Mouse (Mus musculus) lung, embryonic 16.5 days (tissue): ENCODE results near the gene Get4. TPM values are rescaled to one million over a fixed set of nuclear protein-coding genes. Genes with fewer than 3 reads are reported as not detected.
A peak's percentile ranks its signal among the peaks of the same experiment; 100 is the strongest.

ENCODE experiments used
- ATAC-seq: fragments of 200-750 bp; cut with Nextera tagmentation; 2 replicates; pipeline ENCODE4 v1.8.0; 2017; ENCODE audit warnings: low read depth, mild to moderate bottlenecking, moderate library complexity
- H3K27ac ChIP-seq: fragments of 300-500 bp; sonication (generic); 2 replicates; pipeline ENCODE4 v1.5.1; 2014; ENCODE audit warnings: mild to moderate bottlenecking, control low read depth, low read length
- H3K27me3 ChIP-seq: fragments of 300-500 bp; sonication (generic); 2 replicates; pipeline ENCODE4 v1.6.1; 2014; ENCODE audit warnings: low read depth, low read length, mixed read lengths; ENCODE audit not compliant: control insufficient read depth, insufficient read depth
- H3K36me3 ChIP-seq: fragments of 300-500 bp; sonication (generic); 2 replicates; pipeline ENCODE4 v1.6.1; 2014; ENCODE audit warnings: low read length; ENCODE audit not compliant: control insufficient read depth, insufficient read depth
- H3K4me1 ChIP-seq: fragments of 300-500 bp; sonication (generic); replicated peaks from 2 replicates; pipeline ENCODE4 v1.6.1; 2014; ENCODE audit warnings: low read length, mixed read lengths; ENCODE audit not compliant: control insufficient read depth, insufficient read depth
- H3K4me2 ChIP-seq: fragments of 300-500 bp; sonication (generic); 2 replicates; pipeline ENCODE4 v1.6.1; 2014; ENCODE audit warnings: low read depth, low read length, control low read depth
- H3K4me3 ChIP-seq: fragments of 300-500 bp; sonication (generic); 2 replicates; pipeline ENCODE4 v1.5.1; 2014; ENCODE audit warnings: mild to moderate bottlenecking, low read length, control low read depth
- H3K9ac ChIP-seq: fragments of 300-500 bp; sonication (generic); 2 replicates; pipeline ENCODE4 v1.6.1; 2014; ENCODE audit warnings: low read length, control low read depth
- H3K9me3 ChIP-seq: fragments of 300-500 bp; sonication (generic); 2 replicates; pipeline ENCODE4 v1.6.1; 2016; ENCODE audit warnings: low read length; ENCODE audit not compliant: control insufficient read depth
- WGBS: fragments of 180-500 bp; shearing (Covaris S2); extraction: QIAGEN DNeasy Blood & Tissue Kit; methylation state at CpG from one replicate; pipeline ENCODE4 v1.1.7; 2014; 5-methylcytosine and 5-hydroxymethylcytosine counted together
- polyA plus RNA-seq: library from polyadenylated mRNA; unstranded; fragments of >200 nt; fragmentation: Nextera tagmentation; extraction: Ambion mirVana; gene quantifications from 2 replicates; pipeline ENCODE4 v1.2.1, GENCODE M21; 2015

The Get4 gene
- polyA plus RNA-seq, 1 experiment from 2014 or later = 174 TPM

DNA sequence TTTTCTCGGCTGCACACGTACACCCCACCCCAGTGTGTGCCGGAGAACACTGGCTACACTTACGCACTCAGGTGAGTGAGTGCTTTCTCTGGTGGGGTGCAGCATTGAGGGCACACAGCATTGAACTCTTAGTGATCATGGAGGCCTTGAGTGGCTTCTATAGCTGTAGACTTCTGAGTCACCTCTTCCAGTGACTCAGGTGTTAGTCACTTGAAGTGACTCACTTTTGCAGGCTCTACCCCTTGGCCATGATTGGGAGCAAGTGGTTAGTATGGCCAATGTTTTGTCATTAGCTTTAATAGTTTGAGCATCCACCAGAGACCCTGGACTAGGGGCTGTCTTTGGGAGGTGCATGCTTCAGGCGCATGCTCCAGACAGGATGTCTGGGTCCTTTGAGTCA is 36.9 kb upstream of the Get4 start:
- Histone ChIP-seq H3K27ac (no peak overlapping the region), H3K9me3 (no peaks in the 10 kb centered on the region), H3K9ac (no peak overlapping the region), H3K36me3 (peaks cover 4% of the 10 kb centered on the region), H3K4me3 (no peak overlapping the region), H3K4me2 (no peak overlapping the region), H3K27me3 (no peaks in the 10 kb centered on the region), H3K4me1 (no peaks in the 10 kb centered on the region)
- no peak for ATAC-seq
- 90% methylated on average over 5 of the region's 5 CpGs for WGBS

DNA sequence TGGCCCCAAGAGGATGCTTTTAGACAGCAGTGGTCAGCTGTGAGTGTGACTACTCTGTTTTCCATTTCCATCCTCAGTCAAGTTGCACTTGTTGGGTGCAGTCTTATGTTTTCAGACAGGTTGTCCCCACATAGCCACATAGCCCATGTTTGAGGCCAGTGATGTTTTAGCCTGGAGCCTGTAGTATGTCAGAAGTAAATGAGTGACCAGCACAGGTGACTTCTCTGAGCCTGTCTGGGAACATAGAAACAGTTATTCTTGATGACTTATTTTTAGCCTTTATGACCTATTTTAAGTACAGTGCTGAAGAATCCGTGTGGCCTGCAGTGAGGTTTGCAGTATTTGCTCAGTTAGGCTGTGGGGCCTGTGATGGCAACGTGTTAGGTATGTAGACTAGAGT is 36.0 kb upstream of the Get4 start:
- no peak overlapping the region for H3K4me2 ChIP-seq
- no peak overlapping the region for H3K27ac ChIP-seq
- WGBS = 83% methylated on average over 2 of the region's 2 CpGs
- H3K27me3 ChIP-seq = no peaks in the 10 kb centered on the region
- no peaks in the 10 kb centered on the region for H3K9me3 ChIP-seq
- no peak overlapping the region for H3K9ac ChIP-seq
- no peak for ATAC-seq
- no peak overlapping the region for H3K4me3 ChIP-seq
- H3K4me1 ChIP-seq = no peaks in the 10 kb centered on the region
- peaks cover 4% of the 10 kb centered on the region for H3K36me3 ChIP-seq

DNA sequence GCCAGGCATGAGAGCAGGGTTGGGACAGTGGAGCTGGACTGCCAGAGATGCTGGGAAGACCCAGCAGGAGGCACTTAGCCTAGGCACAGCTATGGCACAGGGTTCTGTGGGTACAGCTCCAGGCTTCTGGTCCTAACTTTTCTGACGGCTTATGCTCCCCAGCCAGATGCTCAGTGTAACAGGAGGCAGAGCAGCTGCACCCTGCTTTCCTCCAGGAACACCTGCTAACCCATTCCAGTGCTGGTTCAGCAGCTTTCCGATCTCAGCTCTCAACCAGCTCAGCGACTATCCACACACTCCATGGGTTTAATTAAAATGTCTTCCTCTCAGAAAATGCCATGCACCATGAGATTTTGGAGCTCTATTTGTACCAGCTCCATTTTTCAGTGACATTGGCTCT is 35.4 kb upstream of the Get4 start:
- Histone ChIP-seq H3K36me3 (peaks cover 5% of the 10 kb centered on the region), H3K4me2 (no peak overlapping the region), H3K27ac (no peak overlapping the region), H3K4me3 (no peak overlapping the region), H3K4me1 (no peaks in the 10 kb centered on the region), H3K9me3 (no peaks in the 10 kb centered on the region), H3K9ac (no peak overlapping the region), H3K27me3 (no peaks in the 10 kb centered on the region)
- ATAC-seq = no peak
- 84% methylated on average over 3 of the region's 3 CpGs for whole genome bisulfite sequencing

DNA sequence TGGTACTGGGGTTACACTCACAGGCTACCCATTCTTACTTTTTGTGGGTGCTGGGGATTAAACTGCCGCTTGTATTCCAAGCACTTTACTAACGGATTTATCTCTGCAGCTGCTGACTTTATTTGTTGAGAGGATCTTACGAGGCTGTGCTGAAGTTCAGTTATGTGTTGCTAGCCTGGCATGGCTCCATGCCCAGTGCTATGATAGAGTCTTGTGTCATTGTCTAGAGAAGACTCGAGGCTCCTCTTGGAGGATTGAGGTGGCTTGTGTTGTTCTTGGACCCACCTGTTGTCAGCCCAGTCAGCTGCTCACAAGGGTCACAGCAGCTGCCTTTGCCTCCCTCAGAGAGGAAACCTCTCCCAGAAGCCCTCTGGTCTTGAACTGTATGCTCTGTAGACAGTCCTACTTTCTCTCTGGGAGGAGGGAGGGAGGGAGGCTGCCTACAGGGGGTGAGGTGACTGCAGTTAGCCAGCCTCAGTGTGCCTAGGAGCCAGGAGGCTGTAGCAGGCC is 32.1 kb upstream of the Get4 start:
- ATAC-seq = no peak
- 73% methylated on average over 4 of the region's 4 CpGs for WGBS

DNA sequence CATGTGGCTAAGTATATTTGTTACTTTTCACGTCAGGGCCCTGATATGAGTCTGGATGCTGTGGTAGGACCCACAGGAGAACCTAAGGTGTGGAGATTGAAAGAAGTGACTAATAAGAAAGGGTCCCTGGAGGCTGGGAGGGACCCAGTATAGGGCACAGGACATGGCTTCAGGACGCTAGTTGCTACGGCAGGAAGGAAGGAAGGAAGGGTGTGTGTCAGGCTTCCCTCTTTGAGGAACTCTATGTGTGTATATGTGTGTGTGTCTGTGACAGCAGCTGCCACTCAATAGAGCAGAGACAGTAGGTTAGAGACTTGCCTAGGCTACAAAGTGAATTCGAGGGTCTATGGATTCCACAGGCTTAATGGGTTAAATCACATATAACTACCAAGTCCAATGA is 31.5 kb upstream of the Get4 start:
- peak overlapping the region; percentile 13; the same call in 1 of the 2 replicates for H3K27ac ChIP-seq
- no peaks in the 10 kb centered on the region for H3K4me1 ChIP-seq
- WGBS = 67% methylated on average over 4 of the region's 4 CpGs
- no peaks in the 10 kb centered on the region for H3K9me3 ChIP-seq
- peaks cover 7% of the 10 kb centered on the region for H3K36me3 ChIP-seq
- H3K27me3 ChIP-seq = no peaks in the 10 kb centered on the region
- H3K4me3 ChIP-seq = no peak overlapping the region
- peak; percentile 47; the same call in 1 of the 2 replicates for ATAC-seq
- no peak overlapping the region for H3K4me2 ChIP-seq
- no peak overlapping the region for H3K9ac ChIP-seq

More for the DNA sequence above, 32.1 kb upstream of the Get4 start:
- Histone ChIP-seq H3K27ac (peak overlapping the region; percentile 13; the same call in 1 of the 2 replicates), H3K27me3 (no peaks in the 10 kb centered on the region), H3K4me2 (no peak overlapping the region), H3K9me3 (no peaks in the 10 kb centered on the region), H3K9ac (no peak overlapping the region), H3K4me1 (no peaks in the 10 kb centered on the region), H3K4me3 (no peak overlapping the region), H3K36me3 (peaks cover 7% of the 10 kb centered on the region)

DNA sequence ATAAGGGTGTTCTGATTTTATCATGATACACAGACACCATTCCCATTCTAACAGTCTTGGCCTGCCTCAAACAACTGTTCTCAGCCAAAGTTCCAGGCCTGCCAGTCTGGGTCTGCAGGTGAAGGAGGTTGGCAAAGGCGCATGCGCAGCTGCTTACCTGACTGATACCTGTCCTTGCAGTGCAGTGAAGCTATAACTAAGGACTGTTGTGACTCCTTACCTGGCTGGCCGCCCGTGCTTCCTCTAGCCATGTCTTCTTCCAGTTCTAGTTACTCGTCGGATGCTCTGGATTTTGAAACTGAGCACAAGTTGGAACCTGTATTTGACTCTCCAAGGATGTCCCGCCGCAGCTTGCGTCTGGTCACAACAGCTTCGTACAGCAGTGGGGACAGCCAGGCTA is 28.8 kb upstream of the Get4 start:
- no peaks in the 10 kb centered on the region for H3K9me3 ChIP-seq
- no peak for ATAC-seq
- H3K4me2 ChIP-seq = no peak overlapping the region
- H3K27me3 ChIP-seq = no peaks in the 10 kb centered on the region
- H3K27ac ChIP-seq = no peak overlapping the region
- WGBS = 96% methylated on average over 10 of the region's 10 CpGs
- H3K36me3 ChIP-seq = peaks cover 19% of the 10 kb centered on the region
- H3K4me1 ChIP-seq = no peaks in the 10 kb centered on the region
- no peak overlapping the region for H3K4me3 ChIP-seq
- H3K9ac ChIP-seq = no peak overlapping the region

DNA sequence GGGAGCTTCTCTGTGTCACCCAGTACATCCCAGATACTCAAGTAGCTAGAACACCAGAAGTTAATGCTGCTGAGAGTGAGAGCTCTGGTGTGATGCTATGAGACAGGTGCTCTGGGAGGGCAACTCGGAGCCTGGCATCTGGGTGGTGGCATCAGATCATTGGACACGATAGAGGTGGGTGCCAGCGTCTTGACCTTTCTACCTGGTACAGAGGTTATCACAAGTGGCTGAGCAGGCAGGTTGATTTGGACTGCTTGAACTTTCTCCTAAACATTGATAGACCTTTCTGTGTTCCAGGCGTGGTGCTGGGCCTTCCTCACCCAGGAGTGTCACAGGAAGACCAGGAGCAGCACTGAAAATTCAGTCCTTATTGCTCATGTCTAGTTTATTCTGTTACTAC is 24.9 kb upstream of the Get4 start:
- H3K4me1 ChIP-seq = no peaks in the 10 kb centered on the region
- H3K27ac ChIP-seq = no peak overlapping the region
- no peaks in the 10 kb centered on the region for H3K9me3 ChIP-seq
- 91% methylated on average over 4 of the region's 4 CpGs for WGBS
- H3K27me3 ChIP-seq = no peaks in the 10 kb centered on the region
- no peak for ATAC-seq
- peaks cover 31% of the 10 kb centered on the region for H3K36me3 ChIP-seq
- no peak overlapping the region for H3K4me2 ChIP-seq
- H3K9ac ChIP-seq = no peak overlapping the region
- no peak overlapping the region for H3K4me3 ChIP-seq

DNA sequence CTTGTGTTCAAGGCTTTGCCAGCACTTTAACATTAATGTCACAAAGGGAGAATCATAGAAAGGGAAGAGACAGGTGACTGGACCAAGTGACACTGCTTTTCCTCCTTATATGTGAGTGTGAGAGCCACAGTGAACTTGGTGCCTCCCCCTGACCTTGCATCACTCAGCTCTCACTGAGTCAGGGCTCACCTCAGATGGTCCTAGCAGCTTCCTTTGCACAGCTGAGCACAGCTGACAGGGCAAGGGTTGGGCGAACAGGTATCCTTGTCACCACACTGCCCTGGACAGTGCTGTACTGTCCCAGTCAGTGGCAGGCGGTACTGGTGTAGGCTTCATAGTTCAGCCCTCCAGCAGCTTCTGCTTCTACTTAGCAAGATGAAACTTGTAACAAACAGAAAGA is 24.5 kb upstream of the Get4 start:
- Histone ChIP-seq H3K27me3 (no peaks in the 10 kb centered on the region), H3K27ac (no peak overlapping the region), H3K36me3 (peaks cover 31% of the 10 kb centered on the region), H3K9me3 (no peaks in the 10 kb centered on the region), H3K4me2 (no peak overlapping the region), H3K4me1 (no peaks in the 10 kb centered on the region), H3K4me3 (no peak overlapping the region), H3K9ac (no peak overlapping the region)
- no peak for ATAC-seq
- 89% methylated on average over 2 of the region's 2 CpGs for WGBS

DNA sequence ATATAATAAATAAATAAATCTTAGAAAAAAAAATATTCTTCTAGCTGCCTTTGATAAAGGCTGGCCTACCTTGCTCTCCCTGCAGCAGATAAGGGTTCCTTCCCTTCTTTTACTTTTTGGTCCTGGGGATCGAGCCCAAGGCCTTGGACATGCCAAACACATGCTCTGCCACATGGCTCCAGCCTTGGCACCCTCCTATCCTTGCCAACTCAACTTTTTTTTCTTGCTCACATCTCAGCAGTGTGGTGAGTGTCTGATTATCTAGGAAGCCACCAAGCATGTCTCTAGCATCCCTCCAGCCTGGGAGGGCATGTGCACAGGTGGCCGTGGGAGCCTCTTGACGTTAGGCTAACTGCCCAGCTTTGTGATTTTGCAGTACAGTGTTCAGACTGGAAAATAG is 23.8 kb upstream of the Get4 start:
- no peak overlapping the region for H3K9ac ChIP-seq
- H3K9me3 ChIP-seq = no peaks in the 10 kb centered on the region
- H3K4me2 ChIP-seq = no peak overlapping the region
- no peaks in the 10 kb centered on the region for H3K4me1 ChIP-seq
- no peak overlapping the region for H3K4me3 ChIP-seq
- ATAC-seq = no peak
- no peak overlapping the region for H3K27ac ChIP-seq
- no peaks in the 10 kb centered on the region for H3K27me3 ChIP-seq
- WGBS = 97% methylated on average over 3 of the region's 3 CpGs
- peaks cover 31% of the 10 kb centered on the region for H3K36me3 ChIP-seq

DNA sequence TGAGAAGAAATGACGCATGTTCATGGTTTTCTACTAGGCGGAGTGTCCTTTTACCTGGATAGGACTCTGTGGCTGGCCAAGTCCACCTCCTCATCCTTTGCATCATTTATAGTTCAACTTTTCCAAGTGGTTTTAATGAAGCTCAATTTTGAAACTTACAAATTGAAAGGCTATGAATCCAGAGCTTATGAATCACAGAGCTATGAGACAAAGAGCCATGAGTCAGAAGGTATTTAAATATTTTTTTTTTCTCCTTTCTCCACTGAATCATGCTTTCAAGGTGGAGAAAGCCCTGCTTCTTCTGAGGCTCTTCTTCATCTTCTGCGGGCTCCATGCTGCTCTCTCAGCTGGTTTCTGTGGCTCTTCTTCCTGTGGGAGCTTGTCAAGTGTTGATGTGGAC is 22.4 kb upstream of the Get4 start:
- Histone ChIP-seq H3K4me3 (no peak overlapping the region), H3K27ac (no peak overlapping the region), H3K4me2 (no peak overlapping the region), H3K9me3 (no peaks in the 10 kb centered on the region), H3K4me1 (no peaks in the 10 kb centered on the region), H3K27me3 (no peaks in the 10 kb centered on the region), H3K9ac (no peak overlapping the region), H3K36me3 (peaks cover 40% of the 10 kb centered on the region)
- 93% methylated on average over 3 of the region's 3 CpGs for WGBS
- no peak for ATAC-seq
